Mouse (Mus musculus): ENCODE measurements at regions not wholly inside any gene's neighbourhood (a gene's known extent, or its start where the extent isn't known, plus 50 kb on each side); places are given as distances from the start of the nearest gene placed in this dataset.

DNA sequence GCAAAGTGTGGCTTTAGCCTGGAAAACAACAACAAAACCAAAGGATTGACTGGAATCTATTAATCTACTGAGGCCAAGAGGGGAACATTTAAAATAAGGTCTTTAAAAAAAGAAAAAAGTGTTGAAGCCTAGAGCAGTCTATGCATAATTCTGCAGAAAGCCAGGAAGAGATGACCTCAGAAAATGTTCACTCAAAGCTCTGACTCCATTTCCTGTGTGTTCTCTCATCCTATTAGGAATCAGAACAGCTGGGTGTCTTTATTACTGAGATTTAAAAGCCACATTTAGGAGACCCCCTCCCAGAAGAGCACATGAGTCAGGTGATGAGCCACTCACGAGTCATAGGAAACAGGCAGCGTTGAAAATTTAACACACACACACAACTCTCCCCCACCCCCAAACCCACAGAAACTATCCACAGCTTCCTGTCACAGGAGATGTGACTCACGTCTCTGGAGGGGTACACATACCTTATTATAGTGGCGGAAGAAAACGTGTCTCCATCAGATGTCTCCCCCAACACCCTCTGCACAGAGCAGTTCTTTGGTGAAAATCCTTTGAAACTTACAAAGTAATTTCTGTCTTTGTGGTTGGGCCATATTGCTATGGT, 140.2 kb upstream of the Hmga2 start:
- DNase-seq: no peak

DNA sequence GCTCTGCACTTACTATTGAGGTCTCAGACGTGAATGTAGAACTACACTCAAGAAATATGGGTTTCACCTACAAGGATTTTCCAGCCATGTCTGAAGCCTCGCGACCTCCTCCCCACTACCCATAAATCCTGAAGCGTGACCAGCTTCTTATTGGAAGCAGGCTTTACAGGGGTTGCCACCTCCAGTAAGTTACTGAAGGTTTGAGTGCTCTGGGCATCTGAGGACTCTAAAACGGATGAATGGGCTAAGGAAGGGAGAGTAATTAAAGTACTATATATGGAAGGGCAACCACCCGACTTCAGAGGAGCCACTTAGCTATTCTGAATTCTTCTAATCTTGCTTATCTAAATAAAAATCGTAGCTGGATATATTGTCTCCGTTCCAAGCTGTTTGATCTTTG, 136.1 kb upstream of the Hmga2 start:
- no peak for DNase-seq

DNA sequence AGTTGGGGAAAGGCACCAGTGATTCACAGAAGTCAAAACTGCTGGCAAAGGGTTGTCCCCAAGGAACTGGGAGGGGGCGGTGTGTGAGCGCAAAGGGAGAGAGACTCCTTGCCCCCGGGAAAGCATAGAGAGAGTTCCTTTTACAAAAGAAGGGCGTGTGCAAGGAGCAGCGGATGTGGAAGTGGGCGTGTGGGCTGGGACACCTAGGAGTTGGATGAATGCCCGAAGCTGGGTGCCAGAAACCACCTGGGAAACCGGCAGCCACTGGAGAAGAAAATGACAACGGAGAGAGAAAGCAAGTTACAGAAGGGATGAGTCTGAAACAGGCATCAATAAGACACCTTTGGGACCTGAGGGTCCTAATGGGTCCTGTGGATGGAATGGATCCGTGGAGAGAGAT, 133.8 kb upstream of the Hmga2 start:
- no peak for DNase-seq

DNA sequence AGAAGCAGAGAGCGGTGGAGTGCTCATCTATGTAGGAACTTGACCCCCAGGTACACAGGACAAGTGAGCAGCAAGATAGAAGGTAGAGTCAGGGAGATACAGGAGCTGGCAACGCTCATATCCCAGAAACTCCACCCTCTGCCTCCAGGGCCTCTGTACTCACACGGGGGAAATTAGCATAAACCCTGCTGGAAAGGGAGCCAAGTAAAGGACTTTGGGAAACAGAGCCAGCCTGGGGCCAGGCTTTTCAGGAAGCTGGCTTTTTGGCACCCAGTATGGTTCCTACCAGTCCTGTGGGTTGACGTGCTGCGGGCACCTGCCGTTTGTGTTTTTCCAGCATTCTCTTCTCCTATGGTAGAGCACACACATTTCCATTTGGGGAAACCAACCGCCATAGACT, 128.2 kb upstream of the Hmga2 start:
- no peak for DNase-seq

DNA sequence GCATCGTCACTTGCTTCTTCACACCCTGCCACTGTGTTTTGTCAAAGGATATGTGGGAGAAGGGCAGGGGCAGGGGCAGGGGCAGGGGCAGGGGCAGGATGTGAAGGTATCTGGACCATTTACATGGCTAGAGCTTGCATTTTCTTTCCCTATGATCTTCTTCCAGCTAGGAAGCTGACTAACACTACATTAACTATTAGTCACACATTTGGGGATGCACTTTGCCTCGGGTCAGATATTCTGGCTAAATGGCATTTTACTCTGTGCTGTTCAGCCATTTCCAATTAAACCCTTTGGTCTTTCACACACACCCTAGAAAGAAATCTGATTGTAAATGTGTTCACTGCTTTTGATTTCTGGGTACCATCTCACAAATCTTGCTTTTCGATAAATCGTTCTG, 126.9 kb upstream of the Hmga2 start:
- DNase-seq: no peak

DNA sequence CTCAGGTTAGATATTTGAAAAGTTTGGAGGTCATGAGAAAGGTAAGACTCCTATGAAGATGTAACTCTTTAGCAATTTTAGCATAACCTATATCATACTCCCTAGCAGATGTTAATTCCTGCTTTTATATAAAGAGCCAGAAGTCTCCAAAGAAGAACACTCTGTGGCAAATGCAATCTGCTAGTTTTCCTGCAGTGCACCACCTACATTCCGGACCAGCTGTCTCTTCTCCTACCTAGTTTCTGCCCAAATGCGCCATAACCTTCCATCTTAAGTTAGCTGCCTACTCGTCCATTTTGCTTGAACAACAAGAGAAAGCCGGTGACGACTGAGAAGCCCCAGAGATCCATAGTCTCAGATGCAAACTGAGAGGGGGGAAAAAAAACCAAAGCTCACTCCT, 124.5 kb upstream of the Hmga2 start:
- no peak for DNase-seq

DNA sequence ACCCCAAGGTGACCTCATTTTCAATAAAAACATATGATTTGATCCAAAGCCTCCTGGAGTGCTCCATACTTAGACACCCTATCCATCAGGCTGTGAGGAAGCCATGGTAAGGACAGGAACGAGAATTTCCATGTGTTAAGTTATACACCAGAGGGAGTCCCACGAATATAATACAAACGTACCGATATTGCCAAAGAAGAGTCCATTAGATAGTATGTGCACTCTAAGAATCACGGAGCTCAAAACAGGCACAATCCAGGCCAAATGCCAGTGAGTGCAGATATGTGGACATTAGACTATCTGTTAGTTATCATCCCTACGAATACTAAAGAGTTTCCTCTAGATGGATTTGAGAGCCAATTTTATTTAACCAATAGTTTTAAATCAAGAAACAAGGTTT, 123.3 kb upstream of the Hmga2 start:
- no peak for DNase-seq

DNA sequence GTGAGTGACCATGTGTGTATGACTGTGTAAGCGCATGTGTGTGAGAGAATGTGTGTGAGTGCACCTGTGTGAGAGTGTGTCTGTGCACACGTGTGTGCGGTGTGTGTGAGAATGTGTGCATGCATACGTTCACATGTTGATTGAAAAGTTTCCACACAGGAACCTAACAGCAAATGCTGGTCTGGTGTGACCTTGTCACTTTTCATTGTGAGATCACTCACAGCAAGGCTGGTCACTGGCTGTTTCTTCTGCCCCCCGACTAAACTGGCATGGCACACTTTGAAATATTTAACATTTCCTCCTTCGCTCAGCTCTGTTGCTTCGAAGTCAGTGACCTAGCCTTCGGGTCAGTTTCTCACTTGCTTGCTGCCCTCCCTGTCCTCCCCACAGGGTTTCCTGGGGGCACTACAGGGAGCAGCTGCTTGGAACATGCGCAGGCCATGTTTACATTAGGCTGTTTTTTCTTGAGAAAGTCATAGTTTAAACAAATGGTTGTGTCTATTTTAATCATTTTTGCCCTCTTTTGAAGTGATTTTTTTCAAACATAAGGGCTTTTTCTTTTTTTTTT, 121.1 kb upstream of the Hmga2 start:
- no peak for DNase-seq

DNA sequence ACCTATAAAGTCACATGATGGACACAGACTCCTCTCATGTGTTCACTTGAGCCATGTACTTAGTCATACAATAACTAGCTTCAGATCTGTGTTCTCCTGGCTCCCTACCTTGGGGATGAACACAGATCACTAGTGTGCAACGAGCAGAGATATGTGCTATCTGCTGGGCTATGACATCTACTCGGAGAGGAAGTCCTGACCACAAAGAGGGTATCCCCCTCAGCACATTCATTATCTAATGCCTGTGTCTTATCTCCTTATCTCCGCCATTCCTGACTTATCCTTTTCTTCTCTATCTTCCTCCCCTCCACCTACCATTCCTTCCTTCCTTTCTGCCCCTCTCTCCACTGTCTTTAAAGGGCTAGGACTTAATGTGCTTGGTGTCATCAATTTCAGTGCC, 118.9 kb upstream of the Hmga2 start:
- no peak for DNase-seq

DNA sequence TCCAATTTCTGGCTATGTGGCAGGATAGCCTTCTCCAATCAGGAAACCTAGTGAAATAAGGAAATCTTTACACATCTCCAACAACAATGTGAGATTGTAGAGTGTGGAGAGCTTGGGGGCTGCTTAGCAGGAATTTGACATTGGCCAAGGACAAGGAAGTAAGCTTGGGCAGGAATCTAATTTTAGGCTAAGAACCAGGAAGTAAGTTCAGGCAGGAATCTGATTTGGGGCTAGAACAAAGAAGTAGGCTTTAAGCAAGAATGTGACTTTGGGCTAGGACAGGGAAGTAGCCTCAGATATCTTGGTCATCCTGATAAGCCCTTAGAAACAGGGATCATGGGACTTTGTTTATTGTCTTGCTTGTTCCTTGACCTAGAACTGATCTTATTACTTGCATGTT, 117.6 kb upstream of the Hmga2 start:
- no peak for DNase-seq

DNA sequence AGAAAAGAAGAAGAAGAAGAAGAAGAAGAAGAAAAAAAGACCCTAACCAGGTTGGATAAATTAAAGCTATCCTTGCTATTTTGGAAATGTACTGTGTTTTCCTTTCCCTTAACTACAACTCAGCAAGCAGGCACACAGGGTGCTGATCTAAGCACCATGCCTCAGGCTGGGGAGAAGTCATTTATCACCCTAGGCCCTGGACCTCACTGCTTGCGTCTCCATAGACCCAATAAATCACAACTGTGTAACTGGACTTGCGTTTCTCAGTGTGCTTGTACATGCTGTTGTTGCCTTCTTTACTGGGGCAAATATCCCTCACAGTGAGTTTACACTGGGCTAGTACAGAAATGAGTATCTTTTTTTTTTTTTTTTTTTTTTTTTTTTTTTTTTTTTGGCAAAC, 113.4 kb upstream of the Hmga2 start:
- DNase-seq: no peak

DNA sequence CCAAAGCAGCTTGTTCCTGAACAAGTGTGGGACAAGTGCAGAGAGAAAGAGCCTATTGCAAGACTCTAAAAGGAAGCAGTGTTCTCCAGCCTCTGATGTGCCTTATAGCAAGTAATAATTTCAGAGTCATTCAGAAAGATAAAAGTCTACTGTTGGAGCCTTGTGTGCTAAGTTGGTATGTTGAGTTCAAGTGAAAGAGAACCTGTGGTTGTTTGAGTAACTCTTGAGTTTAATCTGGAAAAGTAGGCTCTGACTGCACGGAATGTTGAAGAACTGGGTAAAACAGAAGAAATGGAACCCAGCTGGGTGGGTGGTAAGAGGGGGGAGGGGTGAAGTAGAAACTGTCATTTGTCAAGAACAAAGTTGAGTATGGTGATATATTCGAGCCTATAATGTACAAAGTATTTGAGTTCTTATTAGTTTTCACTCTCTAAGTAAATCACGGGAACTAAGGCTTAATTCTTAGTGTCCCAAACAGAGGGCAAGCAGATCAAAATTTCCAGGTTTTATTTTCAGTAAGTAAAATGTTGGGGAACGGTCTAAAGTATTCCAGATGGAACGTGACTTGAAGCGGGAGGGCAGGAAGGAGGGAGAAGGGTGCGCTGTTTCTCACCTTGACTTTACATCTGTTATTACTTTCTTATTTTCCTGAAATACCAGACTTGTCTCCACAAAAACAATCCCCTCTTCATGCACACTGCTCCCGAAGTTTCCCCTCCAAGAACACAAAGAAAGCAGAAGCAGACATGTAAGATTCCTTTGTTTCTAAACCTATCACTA, 111.8 kb upstream of the Hmga2 start:
- no peak for DNase-seq

DNA sequence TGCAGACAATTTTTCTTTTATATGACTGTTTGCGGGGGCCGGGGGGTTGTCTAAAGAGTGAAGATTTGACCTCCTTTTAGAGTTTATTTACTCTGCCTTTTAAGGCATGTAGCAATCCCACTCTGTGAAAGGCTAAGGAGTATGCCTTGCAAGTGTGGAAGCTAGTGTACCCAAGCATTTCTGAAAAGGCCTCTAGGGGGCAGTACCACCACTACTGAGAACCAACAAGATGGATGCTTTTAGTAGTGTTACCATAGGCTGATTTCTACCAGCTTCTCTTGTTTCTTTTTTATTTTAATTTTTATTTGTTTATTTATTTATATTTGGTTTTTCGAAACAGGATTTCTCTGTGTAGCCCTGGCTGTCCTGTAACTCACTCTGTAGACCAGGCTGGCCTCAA, 110.9 kb upstream of the Hmga2 start:
- peak; percentile 68 for DNase-seq

DNA sequence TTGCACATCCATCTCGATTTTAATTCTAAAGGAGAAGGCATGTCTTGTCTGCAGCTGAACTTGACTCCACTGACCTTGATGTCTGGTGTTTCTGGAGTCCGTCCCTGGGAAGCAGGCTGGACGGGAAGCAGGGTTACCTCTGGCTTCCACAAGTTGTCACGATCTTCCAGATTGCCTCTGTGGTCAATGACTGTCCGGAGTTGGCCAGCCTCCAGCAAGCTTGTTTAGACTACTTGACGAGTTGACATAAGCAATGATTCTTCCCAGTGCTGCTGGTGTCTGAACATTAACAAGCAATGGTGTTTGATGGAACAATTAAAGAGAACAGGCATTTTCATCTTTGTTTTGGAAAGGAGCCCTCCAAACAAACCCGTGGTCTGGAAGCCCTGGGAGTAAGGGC, 106.2 kb upstream of the Hmga2 start:
- peak; percentile 27 for DNase-seq

DNA sequence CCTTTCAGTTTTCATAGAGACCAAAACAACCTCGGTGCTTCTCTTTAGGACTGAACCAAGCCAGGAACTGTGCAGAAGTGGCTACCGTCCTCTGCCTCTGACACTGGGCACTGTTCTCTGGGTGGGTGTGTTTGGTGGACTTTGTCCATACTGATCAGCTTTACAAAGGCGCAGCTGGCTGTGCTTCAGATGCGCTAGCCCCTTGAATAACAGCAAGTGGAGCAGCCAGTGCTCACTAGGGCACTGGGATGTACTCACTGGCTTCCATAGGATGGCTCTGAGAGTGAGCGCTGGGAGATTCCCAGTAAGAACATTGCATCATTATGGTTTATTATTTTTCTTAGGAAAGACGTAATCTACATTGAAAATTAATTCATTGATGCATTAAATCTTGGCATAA, 105.3 kb upstream of the Hmga2 start:
- DNase-seq: no peak

DNA sequence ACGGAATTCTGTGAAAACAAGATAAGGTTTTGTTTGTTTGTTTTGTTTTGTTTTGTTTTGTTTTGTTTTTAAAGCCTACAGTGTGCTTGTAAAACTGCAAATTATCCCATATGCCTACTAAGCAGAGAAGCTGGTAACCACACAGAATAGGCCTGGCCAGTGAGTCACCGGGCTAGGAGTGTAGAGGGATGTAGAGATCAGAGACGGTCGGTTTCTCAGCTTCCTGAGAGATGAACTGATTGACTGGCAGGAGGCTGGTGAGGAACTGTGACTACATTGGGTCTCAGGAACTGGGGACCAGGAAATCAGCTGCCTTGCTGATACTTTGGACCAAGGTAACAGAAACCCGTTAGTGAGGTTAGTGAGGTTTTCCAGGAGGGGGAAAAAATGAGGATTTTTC, 100.6 kb upstream of the Hmga2 start:
- no peak for DNase-seq

DNA sequence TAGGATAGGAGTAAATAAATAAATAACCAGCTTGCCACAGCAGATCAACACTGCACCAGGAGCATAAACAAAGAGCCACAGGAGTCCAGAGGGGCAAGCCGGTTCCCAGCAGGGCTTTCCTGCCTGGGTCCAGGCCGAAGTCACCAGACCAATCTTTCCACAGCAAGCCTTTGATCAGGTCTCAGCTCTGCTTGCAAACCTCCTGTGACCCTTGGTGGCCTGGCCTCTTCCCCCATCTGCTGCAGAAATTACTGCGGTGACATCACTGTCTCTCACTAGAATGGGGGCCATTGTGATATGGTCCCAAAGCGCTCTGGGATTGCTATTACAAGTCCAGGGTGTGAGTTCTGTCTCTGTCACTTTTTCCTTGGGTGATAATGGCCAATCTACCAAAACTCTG, 99.9 kb upstream of the Hmga2 start:
- no peak for DNase-seq

DNA sequence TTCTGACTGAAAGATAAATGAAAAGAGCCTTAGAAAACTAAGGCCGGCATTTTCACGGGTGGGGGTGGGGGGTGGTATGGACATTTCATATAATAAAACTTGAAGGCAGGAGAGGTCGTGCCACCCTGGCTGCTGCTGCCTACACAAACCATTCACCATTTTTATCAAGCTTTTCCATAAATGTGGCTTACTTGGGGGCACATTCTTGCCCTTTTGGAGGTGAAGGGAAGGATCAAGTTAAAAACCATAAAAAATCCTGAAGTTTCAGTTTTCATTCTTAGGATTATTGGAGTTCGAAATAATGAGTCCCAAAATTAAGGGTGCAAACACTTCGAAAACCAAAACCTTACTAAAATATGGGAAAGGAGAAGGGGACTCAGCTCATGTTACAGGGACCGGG, 95.1 kb upstream of the Hmga2 start:
- DNase-seq: no peak

DNA sequence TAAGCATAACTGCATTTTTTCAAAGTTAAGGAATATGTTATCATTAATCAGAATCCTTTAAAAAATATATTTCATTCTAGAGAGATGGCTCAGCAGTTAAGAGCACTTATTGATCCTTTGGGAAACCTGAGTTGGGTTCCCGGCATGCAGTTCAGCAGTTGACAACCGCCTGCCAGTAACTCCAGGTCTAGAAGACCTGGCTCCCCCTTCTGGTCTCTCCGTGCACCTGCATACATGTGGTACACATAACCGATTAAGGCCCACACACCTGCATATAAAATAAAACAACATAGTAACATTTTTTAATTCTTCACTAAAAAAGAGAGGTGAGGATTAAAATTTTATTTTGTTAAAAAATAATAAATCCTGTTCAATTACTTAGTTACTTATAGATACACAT, 89.7 kb upstream of the Hmga2 start:
- no peak for DNase-seq

DNA sequence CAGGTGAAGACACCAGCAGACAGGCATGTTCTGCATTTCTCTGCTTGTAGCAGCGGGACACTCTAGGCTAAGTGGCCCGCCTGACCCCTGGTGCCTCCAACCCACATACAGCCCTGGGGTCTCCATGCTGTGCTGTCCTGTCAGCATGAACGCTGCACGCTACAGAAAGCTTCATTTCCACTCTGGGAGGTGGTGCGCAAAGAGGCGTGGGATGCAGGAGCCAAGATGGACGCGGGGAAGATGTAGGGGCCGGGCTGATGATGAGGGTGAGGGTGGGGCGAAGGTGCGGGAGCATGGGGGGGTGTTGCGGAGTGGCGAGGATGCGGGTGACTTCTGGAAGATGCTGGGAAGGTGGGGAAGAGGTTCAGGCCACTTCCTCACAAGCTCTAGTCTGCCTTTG, 88.6 kb upstream of the Hmga2 start:
- no peak for DNase-seq

DNA sequence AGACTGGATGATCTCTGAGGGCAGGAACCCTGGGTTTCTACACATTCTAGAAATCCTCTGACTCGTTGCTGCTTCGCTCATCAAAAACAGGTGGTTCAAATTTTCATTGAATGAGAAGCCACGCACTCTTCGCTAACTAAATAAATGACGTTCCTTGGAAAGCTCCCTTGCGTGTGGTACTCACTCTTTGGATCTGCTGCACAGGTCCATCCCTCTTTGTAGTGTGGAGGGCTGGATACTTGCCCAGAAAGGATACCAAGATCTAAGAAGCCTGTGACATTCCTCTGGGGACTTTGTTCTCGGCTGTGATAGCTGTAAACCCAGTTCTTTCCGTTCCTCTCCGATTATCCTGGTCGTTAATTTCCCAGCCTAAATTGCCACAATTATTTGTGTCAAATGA, 87.7 kb upstream of the Hmga2 start:
- DNase-seq: peak; percentile 25

DNA sequence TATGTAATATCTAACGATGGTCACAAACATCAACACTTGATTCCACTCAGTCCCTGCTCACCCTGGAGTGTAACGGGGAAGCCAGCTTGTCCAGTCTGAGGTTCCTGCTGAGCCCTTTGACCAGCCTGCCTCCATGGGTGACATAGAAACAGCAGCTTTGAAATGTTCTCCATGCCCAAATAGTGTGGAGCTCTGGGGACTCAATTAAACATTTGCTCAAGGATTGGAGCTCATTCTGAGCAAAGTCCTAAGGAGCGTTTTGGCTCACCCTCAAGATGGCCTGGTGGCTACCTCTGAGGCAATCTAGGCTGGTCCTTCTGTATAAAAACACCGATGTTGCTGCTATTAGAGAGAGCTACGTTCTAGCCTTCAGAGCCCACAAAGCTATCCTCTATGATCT, 85.6 kb upstream of the Hmga2 start:
- DNase-seq: no peak

DNA sequence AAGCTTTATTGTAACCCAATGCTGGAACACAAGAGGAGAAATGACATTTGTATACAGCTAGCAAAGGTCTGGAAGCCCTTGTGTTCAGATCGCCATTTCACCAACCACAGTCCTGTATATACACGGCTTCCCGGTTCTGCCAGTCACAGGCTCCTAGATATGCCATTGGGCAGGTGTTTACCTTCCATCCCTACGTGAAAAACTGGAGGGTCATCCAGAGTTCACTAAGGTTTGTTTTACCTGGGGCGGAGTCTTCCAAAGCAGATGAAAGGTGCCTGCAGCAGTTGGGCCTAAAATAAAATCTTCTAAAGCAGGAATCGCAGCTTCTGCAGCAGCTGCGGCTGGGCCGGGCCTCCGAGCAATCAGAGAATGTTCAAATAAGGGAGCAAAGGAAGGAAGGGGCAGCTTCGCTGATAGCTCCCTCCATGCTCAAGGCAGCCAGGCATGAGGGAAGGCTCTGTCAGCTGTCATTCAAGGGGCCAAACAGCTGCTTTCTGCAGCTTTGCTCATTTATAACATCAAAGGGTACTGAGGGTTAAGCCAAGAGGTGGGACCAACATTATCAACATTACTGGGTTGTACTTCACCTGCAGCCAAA, 81.7 kb upstream of the Hmga2 start:
- no peak for DNase-seq

DNA sequence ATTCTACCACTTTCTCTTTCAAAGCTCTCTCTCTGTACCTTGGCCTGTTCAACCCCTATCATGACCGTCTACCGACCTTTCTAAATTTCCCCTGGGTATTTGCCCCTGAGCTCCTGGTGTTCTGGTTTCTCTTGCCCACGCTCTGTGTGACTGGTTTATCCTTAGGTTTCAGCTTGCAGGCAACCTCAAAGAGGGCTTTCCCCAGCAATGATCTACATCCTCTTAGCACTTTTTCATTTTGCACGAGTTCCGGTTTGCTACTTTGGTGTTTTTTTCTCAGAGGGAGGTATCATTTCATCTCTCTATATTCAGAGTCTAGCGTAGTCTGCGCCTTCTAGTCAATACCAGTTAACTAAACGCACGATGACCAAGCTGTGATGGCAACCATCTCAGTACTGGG, 79.8 kb upstream of the Hmga2 start:
- no peak for DNase-seq
